Mouse (Mus musculus) limb, embryonic 14.5 days (tissue): ENCODE results near the gene Nop16. TPM values are rescaled to one million over a fixed set of nuclear protein-coding genes. Genes with fewer than 3 reads are reported as not detected.

Experiments
- ATAC-seq: fragments of 200-750 bp; cut with Nextera tagmentation; 2 replicates; pipeline ENCODE4 v1.8.0; 2017; ENCODE audit warnings: low read depth, moderate number of reproducible peaks, moderate TSS enrichment; ENCODE audit not compliant: low FRiP score
- DNase-seq: peaks from one replicate; pipeline ENCODE4 v3.0.0-alpha.2; 2015; ENCODE audit warnings: low spot score
- H3K27ac ChIP-seq: fragments of 300-500 bp; sonication (generic); replicated peaks from 2 replicates; pipeline ENCODE4 v1.5.1; 2014; ENCODE audit warnings: low read depth, mild to moderate bottlenecking, low read length, moderate library complexity, mixed read lengths
- H3K27me3 ChIP-seq: fragments of 300-500 bp; sonication (generic); 2 replicates; pipeline ENCODE4 v1.6.1; 2014; ENCODE audit warnings: low read length, mixed read lengths; ENCODE audit not compliant: control insufficient read depth, insufficient read depth
- H3K36me3 ChIP-seq: fragments of 300-500 bp; sonication (generic); 2 replicates; pipeline ENCODE4 v1.6.1; 2014; ENCODE audit warnings: mild to moderate bottlenecking, low read length, moderate library complexity, mixed read lengths; ENCODE audit not compliant: control insufficient read depth, insufficient read depth
- H3K4me1 ChIP-seq: fragments of 300-500 bp; sonication (generic); 2 replicates; pipeline ENCODE4 v1.6.1; 2014; ENCODE audit warnings: antibody characterized with exemption, low read length, mixed read lengths; ENCODE audit not compliant: control insufficient read depth, insufficient read depth
- H3K4me2 ChIP-seq: fragments of 300-500 bp; sonication (generic); replicated peaks from 2 replicates; pipeline ENCODE4 v1.6.1; 2014; ENCODE audit warnings: low read depth, mild to moderate bottlenecking, low read length, moderate library complexity; ENCODE audit not compliant: severe bottlenecking
- H3K4me3 ChIP-seq: fragments of 300-500 bp; sonication (generic); replicated peaks from 2 replicates; pipeline ENCODE4 v1.5.1; 2014; ENCODE audit warnings: low read length
- H3K9ac ChIP-seq: fragments of 300-500 bp; sonication (generic); 2 replicates; pipeline ENCODE4 v1.6.1; 2014; ENCODE audit warnings: mild to moderate bottlenecking, low read depth, low read length, moderate library complexity; ENCODE audit not compliant: severe bottlenecking
- H3K9me3 ChIP-seq: fragments of 300-500 bp; sonication (generic); 2 replicates; pipeline ENCODE4 v1.6.1; 2016; ENCODE audit warnings: low read length; ENCODE audit not compliant: control insufficient read depth
- POLR2A ChIP-seq: fragments of 200-500 bp; IDR thresholded peaks from 2 replicates; pipeline ENCODE4 v1.8.0; 2012; ENCODE audit warnings: inconsistent platforms, mild to moderate bottlenecking, moderate library complexity, borderline replicate concordance; ENCODE audit not compliant: insufficient read depth, insufficient read length; ENCODE audit errors: extremely low read depth
- WGBS: fragments of 180-500 bp; shearing (Covaris S2); extraction: QIAGEN DNeasy Blood & Tissue Kit; methylation state at CpG from one replicate; pipeline ENCODE4 v1.1.7; 2014; 5-methylcytosine and 5-hydroxymethylcytosine counted together
- microRNA-seq: library from miRNA; unstranded; fragments of <30 nt; microRNA quantifications from one replicate; pipeline ENCODE4, GENCODE M21; 2016
- polyA plus RNA-seq, 2 experiments: library from polyadenylated mRNA; depleted of rRNA in 1 of 2; stranded (reverse) in 1 of 2; unstranded in 1 of 2; fragments of >200 nt; fragmentation: Nextera tagmentation in 1 of 2; extraction: Ambion mirVana in 1 of 2; gene quantifications; 2 replicates each; pipeline versions ENCODE4 v1.2.1 to v1.2.3; 2012 to 2014

The Nop16 gene
- polyA plus RNA-seq, 2 experiments, result 53.5 to 61.9 TPM

GRCm38 (mm10) chr13:54560608-54561007 is 29.3 kb downstream of the Nop16 start:
- no peak for TF ChIP-seq POLR2A
- H3K9ac ChIP-seq, result no peak overlapping the region
- no peak overlapping the region for H3K4me2 ChIP-seq
- H3K27ac ChIP-seq, result no peak overlapping the region
- H3K27me3 ChIP-seq, result no peaks in the 10 kb centered on the region
- ATAC-seq (no peak), DNase-seq (no peak)
- H3K4me1 ChIP-seq, result peaks cover 9% of the 10 kb centered on the region; the same call in 1 of the 2 replicates
- 96% methylated on average over 7 of the region's 7 CpGs for WGBS
- peaks cover 76% of the 10 kb centered on the region for H3K36me3 ChIP-seq
- H3K4me3 ChIP-seq, result no peak overlapping the region
- H3K9me3 ChIP-seq, result no peaks in the 10 kb centered on the region

GRCm38 (mm10) chr13:54559656-54560055 is 30.2 kb downstream of the Nop16 start:
- DNase-seq (no peak), ATAC-seq (no peak)
- no peaks in the 10 kb centered on the region for H3K27me3 ChIP-seq
- H3K4me3 ChIP-seq, result no peak overlapping the region
- WGBS, result 86% methylated on average over 2 of the region's 2 CpGs
- H3K36me3 ChIP-seq, result peaks cover 80% of the 10 kb centered on the region
- H3K4me2 ChIP-seq, result no peak overlapping the region
- no peaks in the 10 kb centered on the region for H3K9me3 ChIP-seq
- peaks cover 6% of the 10 kb centered on the region; the same call in 1 of the 2 replicates for H3K4me1 ChIP-seq
- H3K27ac ChIP-seq, result no peak overlapping the region
- H3K9ac ChIP-seq, result no peak overlapping the region
- no peak for TF ChIP-seq POLR2A

- Histone ChIP-seq H3K4me2 (no peak overlapping the region), H3K27me3 (no peaks in the 10 kb centered on the region), H3K4me3 (no peak overlapping the region), H3K27ac (no peak overlapping the region), H3K9ac (no peak overlapping the region), H3K36me3 (peaks cover 91% of the 10 kb centered on the region), H3K4me1 (no peaks in the 10 kb centered on the region), H3K9me3 (no peaks in the 10 kb centered on the region)
- TF ChIP-seq POLR2A, result no peak
- ATAC-seq, result no peak
- WGBS, result 95% methylated on average over 1 of the region's 1 CpGs
- no peak for DNase-seq
Observed at GRCm38 (mm10) chr13:54557652-54558051, 32.2 kb downstream of the Nop16 start.

GRCm38 (mm10) chr13:54556796-54557195 is 33.1 kb downstream of the Nop16 start:
- Histone ChIP-seq H3K36me3 (peaks cover 91% of the 10 kb centered on the region), H3K4me2 (no peak overlapping the region), H3K9me3 (no peaks in the 10 kb centered on the region), H3K27me3 (no peaks in the 10 kb centered on the region), H3K9ac (no peak overlapping the region), H3K4me3 (no peak overlapping the region), H3K27ac (no peak overlapping the region), H3K4me1 (no peaks in the 10 kb centered on the region)
- no peak for ATAC-seq
- no peak for DNase-seq
- no peak for TF ChIP-seq POLR2A
- WGBS, result 89% methylated on average over 3 of the region's 3 CpGs

- TF ChIP-seq POLR2A, result no peak
- no peak overlapping the region for H3K4me2 ChIP-seq
- no peaks in the 10 kb centered on the region for H3K4me1 ChIP-seq
- H3K9ac ChIP-seq, result no peak overlapping the region
- H3K9me3 ChIP-seq, result no peaks in the 10 kb centered on the region
- WGBS, result 95% methylated on average over 9 of the region's 9 CpGs
- DNase-seq, result no peak
- no peak overlapping the region for H3K27ac ChIP-seq
- no peak for ATAC-seq
- no peaks in the 10 kb centered on the region for H3K27me3 ChIP-seq
- peaks cover 91% of the 10 kb centered on the region for H3K36me3 ChIP-seq
- no peak overlapping the region for H3K4me3 ChIP-seq
Observed at GRCm38 (mm10) chr13:54556176-54556575, 33.7 kb downstream of the Nop16 start.

- no peak for ATAC-seq
- DNase-seq, result no peak
- H3K36me3 ChIP-seq, result peaks cover 64% of the 10 kb centered on the region
- H3K4me2 ChIP-seq, result no peak overlapping the region
- no peak overlapping the region for H3K27ac ChIP-seq
- no peaks in the 10 kb centered on the region for H3K4me1 ChIP-seq
- WGBS, result 80% methylated on average over 7 of the region's 7 CpGs
- no peaks in the 10 kb centered on the region for H3K9me3 ChIP-seq
- H3K9ac ChIP-seq, result no peak overlapping the region
- H3K27me3 ChIP-seq, result no peaks in the 10 kb centered on the region
- no peak overlapping the region for H3K4me3 ChIP-seq
- no peak for TF ChIP-seq POLR2A
Observed at GRCm38 (mm10) chr13:54548036-54548435, 41.9 kb downstream of the Nop16 start.

Small RNA genes lying within 50 kb of the gene (microRNA-seq; reads per million reads assigned to microRNA genes)
- gene Gm24195, result not detected

Other genes starting within 250 kb of the Nop16 start
- 10.8 and 10.9 TPM in 2 replicates for gene Cplx2, start 218.7 kb downstream of the Nop16 start, polyA plus RNA-seq (2012; rRNA removed)
- gene Cplx2, start 218.7 kb downstream of the Nop16 start, polyA plus RNA-seq (2014; fragmentation: Nextera tagmentation; extraction: Ambion mirVana), result 5.5 and 7.1 TPM in 2 replicates
- gene Thoc3, start 121.2 kb downstream of the Nop16 start, polyA plus RNA-seq (2012; rRNA removed), result 48.4 and 48.9 TPM in 2 replicates
- 118 and 122 TPM in 2 replicates for gene Thoc3, start 121.2 kb downstream of the Nop16 start, polyA plus RNA-seq (2014; fragmentation: Nextera tagmentation; extraction: Ambion mirVana)
- 21.0 and 25.0 TPM in 2 replicates for gene Simc1, start 86.3 kb downstream of the Nop16 start, polyA plus RNA-seq (2012; rRNA removed)
- gene Simc1, start 86.3 kb downstream of the Nop16 start, polyA plus RNA-seq (2014; fragmentation: Nextera tagmentation; extraction: Ambion mirVana), result 13.8 and 14.8 TPM in 2 replicates
- gene 4833439L19Rik, start 24.7 kb downstream of the Nop16 start, polyA plus RNA-seq (2012; rRNA removed), result 84.6 and 93.8 TPM in 2 replicates
- gene 4833439L19Rik, start 24.7 kb downstream of the Nop16 start, polyA plus RNA-seq (2014; fragmentation: Nextera tagmentation; extraction: Ambion mirVana), result 125 and 139 TPM in 2 replicates
- 33.4 and 36.7 TPM in 2 replicates for gene Arl10, start 15.1 kb downstream of the Nop16 start, polyA plus RNA-seq (2012; rRNA removed)
- gene Arl10, start 15.1 kb downstream of the Nop16 start, polyA plus RNA-seq (2014; fragmentation: Nextera tagmentation; extraction: Ambion mirVana), result 22.1 and 27.4 TPM in 2 replicates
- 116 and 135 TPM in 2 replicates for gene Higd2a, start 117 bp upstream of the Nop16 start, polyA plus RNA-seq (2012; rRNA removed)
- gene Higd2a, start 117 bp upstream of the Nop16 start, polyA plus RNA-seq (2014; fragmentation: Nextera tagmentation; extraction: Ambion mirVana), result 174 and 188 TPM in 2 replicates
- 23.7 and 26.5 TPM in 2 replicates for gene Cltb, start 21.3 kb upstream of the Nop16 start, polyA plus RNA-seq (2012; rRNA removed)
- 44.2 and 45.5 TPM in 2 replicates for gene Cltb, start 21.3 kb upstream of the Nop16 start, polyA plus RNA-seq (2014; fragmentation: Nextera tagmentation; extraction: Ambion mirVana)
- gene Faf2, start 31.7 kb upstream of the Nop16 start, polyA plus RNA-seq (2012; rRNA removed), result 50.1 and 55.7 TPM in 2 replicates
- gene Faf2, start 31.7 kb upstream of the Nop16 start, polyA plus RNA-seq (2014; fragmentation: Nextera tagmentation; extraction: Ambion mirVana), result 99.2 and 105 TPM in 2 replicates
- 118 and 194 TPM in 2 replicates for gene Rnf44, start 103.8 kb upstream of the Nop16 start, polyA plus RNA-seq (2012; rRNA removed)
- gene Rnf44, start 103.8 kb upstream of the Nop16 start, polyA plus RNA-seq (2014; fragmentation: Nextera tagmentation; extraction: Ambion mirVana), result 70.1 and 74.3 TPM in 2 replicates
- gene Cdhr2, start 111.4 kb upstream of the Nop16 start, polyA plus RNA-seq (2012; rRNA removed), result 0.06 and 0.08 TPM in 2 replicates
- 0.06 TPM in 1 of 2 replicates, not detected in the other for gene Cdhr2, start 111.4 kb upstream of the Nop16 start, polyA plus RNA-seq (2014; fragmentation: Nextera tagmentation; extraction: Ambion mirVana)
- 0.70 and 0.87 TPM in 2 replicates for gene Gprin1, start 159.8 kb upstream of the Nop16 start, polyA plus RNA-seq (2012; rRNA removed)
- 0.32 and 0.67 TPM in 2 replicates for gene Gprin1, start 159.8 kb upstream of the Nop16 start, polyA plus RNA-seq (2014; fragmentation: Nextera tagmentation; extraction: Ambion mirVana)
- gene Sncb, start 176.5 kb upstream of the Nop16 start, polyA plus RNA-seq (2012; rRNA removed), result 0.30 TPM in 1 of 2 replicates, not detected in the other
- 0.40 TPM in 1 of 2 replicates, not detected in the other for gene Sncb, start 176.5 kb upstream of the Nop16 start, polyA plus RNA-seq (2014; fragmentation: Nextera tagmentation; extraction: Ambion mirVana)
- not detected in 2 replicates for gene Eif4e1b, start 193.9 kb upstream of the Nop16 start, polyA plus RNA-seq (2012; rRNA removed)
- gene Eif4e1b, start 193.9 kb upstream of the Nop16 start, polyA plus RNA-seq (2014; fragmentation: Nextera tagmentation; extraction: Ambion mirVana), result not detected in 2 replicates
- gene Tspan17, start 199.3 kb upstream of the Nop16 start, polyA plus RNA-seq (2012; rRNA removed), result 2.0 and 2.6 TPM in 2 replicates
- gene Tspan17, start 199.3 kb upstream of the Nop16 start, polyA plus RNA-seq (2014; fragmentation: Nextera tagmentation; extraction: Ambion mirVana), result 4.4 TPM in 2 replicates